Mouse (Mus musculus) thymus, adult 2 months (tissue): ENCODE results near the gene Smarca4. TPM values are rescaled to one million over a fixed set of nuclear protein-coding genes. Genes with fewer than 3 reads are reported as not detected.
A peak's percentile ranks its signal among the peaks of the same experiment; 100 is the strongest.
"Not testable (repeated sequence)": the region's sequence is repeated elsewhere in the genome, so short reads cannot be mapped to it uniquely, and the experiment has no call there.

Experiments
- DNase-seq: peaks from one replicate; pipeline ENCODE4 v3.0.0; 2021
- H3K27ac ChIP-seq: fragments of 200-500 bp; 2 replicates; pipeline ENCODE4 v1.5.1; 2012; ENCODE audit warnings: low read length, control low read depth; ENCODE audit not compliant: control insufficient read depth, insufficient read depth
- H3K27me3 ChIP-seq: fragments of 200-500 bp; 2 replicates; pipeline ENCODE4 v1.6.1; 2012; ENCODE audit warnings: mild to moderate bottlenecking, low read length, moderate library complexity, mixed read lengths; ENCODE audit not compliant: control insufficient read depth, insufficient read depth
- H3K36me3 ChIP-seq: fragments of 200-500 bp; 2 replicates; pipeline ENCODE4 v1.6.1; 2012; ENCODE audit warnings: mild to moderate bottlenecking, low read length, moderate library complexity; ENCODE audit not compliant: control insufficient read depth, insufficient read depth
- H3K4me1 ChIP-seq: fragments of 200-500 bp; replicated peaks from 2 replicates; pipeline ENCODE4 v1.6.1; 2012; ENCODE audit warnings: low read length; ENCODE audit not compliant: control insufficient read depth, insufficient read depth
- H3K4me3 ChIP-seq: fragments of 200-500 bp; 2 replicates; pipeline ENCODE4 v1.5.1; 2012; ENCODE audit warnings: mild to moderate bottlenecking, low read length, control low read depth, moderate library complexity; ENCODE audit not compliant: control insufficient read depth, insufficient read depth
- CTCF ChIP-seq: fragments of 200-500 bp; IDR thresholded peaks from 2 replicates; pipeline ENCODE4 v1.5.1; 2012; ENCODE audit warnings: mild to moderate bottlenecking, control low read depth, low read length, moderate library complexity, borderline replicate concordance; ENCODE audit not compliant: control insufficient read depth, poor library complexity, insufficient read depth; ENCODE audit errors: extremely low read depth
- POLR2A ChIP-seq: fragments of 200-500 bp; IDR thresholded peaks from 2 replicates; pipeline ENCODE4 v1.6.1; 2012; ENCODE audit warnings: mild to moderate bottlenecking, low read length, control low read depth, moderate library complexity; ENCODE audit not compliant: control insufficient read depth, poor library complexity, insufficient read depth; ENCODE audit errors: extremely low read depth
- WGBS: fragments of 180-500 bp; shearing (Covaris S2); methylation state at CpG from one replicate; pipeline ENCODE4 v1.1.7; 2018; 5-methylcytosine and 5-hydroxymethylcytosine counted together
- polyA plus RNA-seq: library from polyadenylated mRNA; depleted of rRNA; stranded (reverse); fragments of >200 nt; gene quantifications from 2 replicates; pipeline ENCODE4 v1.2.3, GENCODE M21; 2012

Gene Smarca4
- polyA plus RNA-seq, 1 experiment = 156 TPM

DNA sequence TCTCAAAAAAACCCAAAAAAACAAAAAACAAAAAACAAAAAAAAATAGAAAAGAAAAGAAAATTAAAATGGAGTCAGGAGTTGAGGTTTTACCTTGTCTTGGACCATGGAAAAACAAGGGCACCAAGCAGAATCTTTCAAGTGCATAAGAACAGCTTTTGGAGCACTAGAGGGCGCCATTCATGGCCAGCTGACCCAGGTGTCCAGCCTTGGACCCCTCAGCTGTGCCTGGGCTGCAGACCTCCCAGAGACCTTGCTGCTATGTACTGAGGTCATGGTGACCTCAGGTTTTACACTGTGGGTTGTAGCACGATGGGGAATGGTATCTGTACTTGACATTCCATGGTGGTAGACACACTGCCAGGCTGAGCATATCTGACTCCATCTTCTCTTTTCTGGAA lies 75.9 kb downstream of the Smarca4 start:
- no peak for TF ChIP-seq POLR2A
- TF ChIP-seq CTCF = peak; percentile 59; the same call in 1 of the 2 replicates
- H3K27me3 ChIP-seq = no peaks in the 10 kb centered on the region
- 75% methylated on average over 2 of the region's 2 CpGs for WGBS
- no peaks in the 10 kb centered on the region for H3K4me1 ChIP-seq
- peak; percentile 21 for DNase-seq
- no peak overlapping the region for H3K4me3 ChIP-seq
- peaks cover 56% of the 10 kb centered on the region for H3K36me3 ChIP-seq
- H3K27ac ChIP-seq = no peak overlapping the region

DNA sequence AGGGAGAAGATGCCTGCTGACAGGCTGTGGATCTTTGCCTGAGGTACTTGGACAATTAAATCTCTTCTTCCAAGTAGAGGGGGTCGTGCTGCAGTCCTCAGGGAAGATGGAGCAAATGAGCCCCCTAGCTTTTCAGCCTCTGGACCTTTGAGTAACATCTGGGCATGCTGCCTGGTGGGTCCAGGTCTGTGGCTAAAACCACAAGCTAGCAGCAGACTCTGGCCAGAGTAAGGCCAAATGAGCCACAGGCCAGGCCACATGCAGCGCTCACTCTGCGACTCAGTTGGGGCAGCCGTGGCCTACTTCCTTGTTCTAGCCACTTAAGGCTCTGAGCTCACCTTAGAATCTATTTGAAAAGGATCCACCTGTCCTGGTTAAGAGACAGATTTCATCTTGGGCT lies 76.5 kb downstream of the Smarca4 start:
- TF ChIP-seq CTCF (no peak), POLR2A (no peak)
- H3K36me3 ChIP-seq = peaks cover 50% of the 10 kb centered on the region
- H3K4me3 ChIP-seq = no peak overlapping the region
- no peak for DNase-seq
- H3K27me3 ChIP-seq = no peaks in the 10 kb centered on the region
- no peak overlapping the region for H3K27ac ChIP-seq
- WGBS = 96% methylated on average over 4 of the region's 4 CpGs
- H3K4me1 ChIP-seq = no peaks in the 10 kb centered on the region

DNA sequence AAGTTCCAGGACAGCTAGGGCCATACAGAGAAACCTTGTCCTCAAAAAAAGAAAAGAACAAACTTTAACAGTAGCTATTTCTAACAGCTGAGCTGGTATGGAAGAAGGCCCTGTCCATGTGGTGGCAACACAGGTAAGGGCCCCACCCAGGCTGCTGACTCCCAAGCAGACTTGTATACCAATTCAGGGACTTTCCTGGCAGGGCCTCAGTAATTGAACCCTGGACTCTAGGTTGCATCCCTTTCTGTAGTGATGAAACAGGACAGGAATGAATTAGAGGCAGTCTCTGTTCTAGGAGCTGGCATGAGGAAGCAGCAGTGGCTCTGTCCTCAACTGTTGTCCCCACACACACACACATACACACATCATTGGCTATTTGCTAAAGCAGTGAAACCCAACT lies 78.1 kb downstream of the Smarca4 start:
- Histone ChIP-seq H3K4me3 (no peak overlapping the region), H3K27ac (no peak overlapping the region), H3K36me3 (peaks cover 44% of the 10 kb centered on the region), H3K27me3 (no peaks in the 10 kb centered on the region), H3K4me1 (no peaks in the 10 kb centered on the region)
- TF ChIP-seq CTCF (no peak), POLR2A (no peak)
- no peak for DNase-seq

DNA sequence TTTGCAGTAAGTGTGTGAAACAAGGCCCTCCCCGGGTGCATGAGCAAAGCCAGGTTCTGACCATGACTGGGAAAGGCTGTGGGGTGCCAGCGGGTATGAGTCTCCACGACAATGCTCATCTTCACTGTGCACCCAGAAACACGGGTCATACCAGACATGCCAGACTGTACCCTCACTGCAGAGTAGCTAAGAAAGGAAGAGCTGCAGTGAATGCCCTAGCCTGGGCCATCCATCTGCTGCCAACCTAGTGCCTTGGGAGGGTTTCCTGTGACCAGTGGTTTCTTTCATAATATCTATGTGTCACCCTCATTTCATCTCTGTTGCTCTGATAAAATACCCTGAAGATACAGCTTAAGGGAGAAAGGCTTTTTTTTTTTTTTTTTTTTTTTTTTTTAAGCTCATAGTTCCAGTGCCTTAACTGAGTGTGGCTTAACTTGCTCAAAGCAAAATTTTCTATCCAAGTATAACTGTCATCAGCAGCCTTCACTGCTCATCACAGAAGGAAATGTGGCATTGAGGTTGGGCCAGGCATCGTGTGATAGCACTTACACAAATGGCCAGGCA lies 79.3 kb downstream of the Smarca4 start:
- Histone ChIP-seq H3K27ac (no peak overlapping the region), H3K27me3 (no peaks in the 10 kb centered on the region), H3K36me3 (peaks cover 47% of the 10 kb centered on the region), H3K4me1 (no peaks in the 10 kb centered on the region), H3K4me3 (no peak overlapping the region)
- DNase-seq = no peak
- WGBS = 89% methylated on average over 5 of the region's 5 CpGs
- TF ChIP-seq POLR2A (no peak), CTCF (no peak)

DNA sequence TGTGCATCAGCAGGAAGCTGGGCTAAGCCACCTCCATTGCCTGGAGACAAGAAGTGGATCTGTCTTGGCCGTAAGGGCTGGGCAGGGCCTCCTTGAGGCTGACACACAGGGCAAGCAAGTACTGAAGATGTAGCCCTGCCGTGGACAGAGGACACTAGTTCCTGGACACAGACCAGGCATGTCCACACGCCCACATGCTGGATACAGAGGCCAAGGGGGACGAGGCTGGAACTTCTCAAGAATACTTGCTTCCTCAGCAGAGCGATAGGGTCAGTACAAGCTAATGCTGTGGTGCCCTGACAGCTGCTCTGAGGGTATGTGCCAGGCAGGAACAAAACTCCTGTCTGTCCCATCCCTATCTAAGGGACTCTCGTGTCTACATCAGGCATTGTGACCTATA lies 81.2 kb downstream of the Smarca4 start:
- H3K27ac ChIP-seq = no peak overlapping the region
- H3K4me1 ChIP-seq = no peaks in the 10 kb centered on the region
- no peak for DNase-seq
- no peak for TF ChIP-seq POLR2A
- no peak for TF ChIP-seq CTCF
- peaks cover 56% of the 10 kb centered on the region for H3K36me3 ChIP-seq
- H3K27me3 ChIP-seq = no peaks in the 10 kb centered on the region
- WGBS = 93% methylated on average over 6 of the region's 6 CpGs
- no peak overlapping the region for H3K4me3 ChIP-seq

DNA sequence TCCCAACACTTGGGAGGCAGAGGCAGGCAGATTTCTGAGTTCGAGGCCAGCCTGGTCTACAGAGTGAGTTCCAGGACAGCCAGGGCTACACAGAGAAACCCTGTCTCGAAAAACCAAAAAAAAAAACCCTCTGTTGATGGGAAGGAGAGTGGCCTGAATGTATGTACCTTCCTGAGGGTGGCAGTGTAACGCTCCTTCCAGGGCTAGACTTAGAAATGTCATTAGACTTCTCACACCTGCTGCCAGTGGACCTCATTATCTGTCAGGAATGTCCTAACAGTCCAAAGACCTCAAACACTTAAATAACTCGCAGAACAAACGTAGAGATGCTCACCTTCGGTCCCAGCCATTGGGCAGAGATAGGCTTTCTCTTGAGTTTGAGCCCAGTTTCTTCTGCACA lies 83.3 kb downstream of the Smarca4 start:
- H3K27ac ChIP-seq, H3K4me3 ChIP-seq, H3K4me1 ChIP-seq, H3K27me3 ChIP-seq, DNase-seq: not testable (repeated sequence)
- H3K36me3 ChIP-seq = peaks cover 58% of the 10 kb centered on the region
- WGBS = 89% methylated on average over 6 of the region's 6 CpGs

DNA sequence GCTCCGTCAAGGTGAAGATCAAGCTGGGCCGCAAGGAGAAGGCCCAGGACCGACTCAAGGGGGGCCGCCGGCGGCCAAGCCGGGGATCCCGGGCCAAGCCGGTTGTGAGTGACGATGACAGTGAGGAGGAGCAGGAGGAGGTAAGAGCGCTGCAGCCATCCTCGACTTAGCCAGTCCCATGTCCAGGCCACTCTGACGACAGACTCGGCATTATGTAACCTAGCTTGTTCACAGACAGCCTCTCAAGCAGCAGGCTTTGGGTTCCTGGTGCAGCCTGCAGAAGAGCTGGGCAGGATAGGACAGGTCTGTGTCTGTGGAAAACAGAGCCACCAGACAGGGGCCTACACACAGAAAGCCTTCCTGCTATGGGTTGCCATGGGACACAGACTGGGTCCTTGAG lies 85.1 kb downstream of the Smarca4 start:
- 96% methylated on average over 14 of the region's 14 CpGs for WGBS
- no peak overlapping the region for H3K4me3 ChIP-seq

More for the DNA sequence above, 85.1 kb downstream of the Smarca4 start:
- H3K27me3 ChIP-seq = no peaks in the 10 kb centered on the region
- H3K36me3 ChIP-seq = peaks cover 62% of the 10 kb centered on the region
- no peak for DNase-seq
- no peaks in the 10 kb centered on the region for H3K4me1 ChIP-seq
- no peak overlapping the region for H3K27ac ChIP-seq
- TF ChIP-seq POLR2A = no peak
- TF ChIP-seq CTCF = no peak
